Mouse (Mus musculus) hindbrain, embryonic 12.5 days (tissue): ENCODE measurements around the gene Gm42715. TPM values are rescaled to one million over a fixed set of nuclear protein-coding genes. Genes with fewer than 3 reads are reported as not detected.

Source experiments
- ATAC-seq: fragments of 200-750 bp; cut with Nextera tagmentation; 2 replicates; pipeline ENCODE4 v1.8.0; 2017; ENCODE audit warnings: moderate TSS enrichment; ENCODE audit not compliant: low FRiP score
- H3K27ac ChIP-seq: fragments of 300-500 bp; sonication (generic); 2 replicates; pipeline ENCODE4 v1.5.1; 2016; ENCODE audit warnings: mild to moderate bottlenecking
- H3K27me3 ChIP-seq: fragments of 300-500 bp; sonication (generic); 2 replicates; pipeline ENCODE4 v1.6.1; 2016; ENCODE audit warnings: mild to moderate bottlenecking
- H3K36me3 ChIP-seq: fragments of 300-500 bp; sonication (generic); 2 replicates; pipeline ENCODE4 v1.6.1; 2016; ENCODE audit warnings: mild to moderate bottlenecking
- H3K4me1 ChIP-seq: fragments of 300-500 bp; sonication (generic); 2 replicates; pipeline ENCODE4 v1.6.1; 2016
- H3K4me2 ChIP-seq: fragments of 300-500 bp; sonication (generic); replicated peaks from 2 replicates; pipeline ENCODE4 v1.6.1; 2016; ENCODE audit warnings: mild to moderate bottlenecking
- H3K4me3 ChIP-seq: fragments of 300-500 bp; sonication (generic); 2 replicates; pipeline ENCODE4 v1.5.1; 2016; ENCODE audit warnings: mild to moderate bottlenecking
- H3K9ac ChIP-seq: fragments of 300-500 bp; sonication (generic); 2 replicates; pipeline ENCODE4 v1.6.1; 2016; ENCODE audit warnings: mild to moderate bottlenecking, moderate library complexity
- H3K9me3 ChIP-seq: fragments of 300-500 bp; sonication (generic); replicated peaks from 2 replicates; pipeline ENCODE4 v1.6.1; 2016; ENCODE audit warnings: mild to moderate bottlenecking
- WGBS: fragments of 180-500 bp; shearing (Covaris S2); methylation state at CpG from one replicate; pipeline ENCODE4 v1.1.7; 2016; 5-methylcytosine and 5-hydroxymethylcytosine counted together
- polyA plus RNA-seq: library from polyadenylated mRNA; unstranded; fragments of >200 nt; fragmentation: Nextera tagmentation; extraction: Ambion mirVana; gene quantifications from 2 replicates; pipeline ENCODE4 v1.2.1, GENCODE M21; 2016

Gene Gm42715
- polyA plus RNA-seq, 1 experiment from 2014 or later, result 16.9 TPM

GRCm38 (mm10) chr7:127564381-127565150, 45.2 kb downstream of the Gm42715 start:
- H3K27me3 ChIP-seq, result no peaks in the 10 kb centered on the region
- no peak overlapping the region for H3K9ac ChIP-seq
- H3K4me3 ChIP-seq, result no peak overlapping the region
- WGBS, result 74% methylated on average over 6 of the region's 6 CpGs
- no peaks in the 10 kb centered on the region for H3K9me3 ChIP-seq
- peaks cover 57% of the 10 kb centered on the region for H3K36me3 ChIP-seq
- ATAC-seq, result no peak
- no peak overlapping the region for H3K27ac ChIP-seq
- no peak overlapping the region for H3K4me2 ChIP-seq
- no peaks in the 10 kb centered on the region for H3K4me1 ChIP-seq

DNA sequence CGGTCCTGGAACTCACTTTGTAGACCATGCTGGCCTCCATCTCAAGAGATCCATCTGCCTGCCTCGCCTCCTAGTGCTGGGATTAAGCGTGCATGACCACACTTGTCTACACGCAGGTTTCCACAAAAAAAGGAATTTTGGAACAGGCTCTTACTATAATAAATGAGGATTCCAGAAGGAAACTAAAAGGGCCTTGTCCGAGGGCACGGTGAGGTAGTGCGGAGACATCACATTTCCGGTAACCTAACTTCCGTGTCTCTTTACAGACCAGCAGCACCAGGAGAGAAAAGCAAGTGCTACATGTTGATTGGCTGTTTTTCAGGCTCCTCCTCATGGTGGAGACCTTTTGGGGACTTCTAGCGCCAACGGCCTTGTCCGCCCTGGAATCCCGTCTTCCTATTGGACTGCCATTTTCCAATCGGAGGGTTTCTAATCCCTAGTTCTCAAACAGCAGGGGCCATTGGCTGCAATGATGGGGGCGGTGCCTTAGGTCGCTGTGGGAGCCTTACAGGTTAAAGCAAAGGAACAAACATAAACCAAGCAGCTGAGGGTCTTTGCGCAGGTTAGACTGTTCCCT, 53.6 kb downstream of the Gm42715 start, which contains the start of gene Phkg2:
TSS of gene Phkg2 (plus strand) at position 446 of the 577 bp plus-strand sequence.
- H3K4me2 ChIP-seq, result peak within 1 kb of the TSS; percentile 97
- H3K9ac ChIP-seq, result peak within 1 kb of the TSS; percentile 93
- ATAC-seq, result peak; percentile 99
- peak within 1 kb of the TSS; percentile 79 for H3K27ac ChIP-seq
- H3K36me3 ChIP-seq, result peaks cover 21% of the 10 kb centered on the region
- H3K4me3 ChIP-seq, result peak within 1 kb of the TSS; percentile 84
- peaks cover 24% of the 10 kb centered on the region for H3K4me1 ChIP-seq
- no peaks in the 10 kb centered on the region for H3K27me3 ChIP-seq
- no peaks in the 10 kb centered on the region for H3K9me3 ChIP-seq
- under 1% methylated on average over 17 of the region's 17 CpGs for WGBS

- WGBS, result under 1% methylated on average over 27 of the region's 28 CpGs
- peak; percentile 81 for ATAC-seq
- peak overlapping the region; percentile 84 for H3K4me3 ChIP-seq
- H3K9ac ChIP-seq, result peak overlapping the region; percentile 93
- no peaks in the 10 kb centered on the region for H3K9me3 ChIP-seq
- H3K27ac ChIP-seq, result peak overlapping the region; percentile 79
- no peaks in the 10 kb centered on the region for H3K27me3 ChIP-seq
- peaks cover 24% of the 10 kb centered on the region for H3K4me1 ChIP-seq
- H3K4me2 ChIP-seq, result peak overlapping the region; percentile 97
- H3K36me3 ChIP-seq, result peaks cover 26% of the 10 kb centered on the region
These were observed 54.2 kb downstream of the Gm42715 start for GRCm38 (mm10) chr7:127573503-127574008.

- Histone ChIP-seq H3K27me3 (no peaks in the 10 kb centered on the region), H3K4me2 (peak overlapping the region; percentile 97), H3K4me1 (peaks cover 24% of the 10 kb centered on the region), H3K36me3 (peaks cover 25% of the 10 kb centered on the region), H3K27ac (peak overlapping the region; percentile 79; the same call in 1 of the 2 replicates), H3K9me3 (no peaks in the 10 kb centered on the region), H3K4me3 (peak overlapping the region; percentile 84), H3K9ac (peak overlapping the region; percentile 93)
- WGBS, result 30% methylated on average over 7 of the region's 7 CpGs
- ATAC-seq, result no peak
These were observed 54.7 kb downstream of the Gm42715 start for GRCm38 (mm10) chr7:127574115-127574514.

- H3K4me3 ChIP-seq, result no peak overlapping the region
- ATAC-seq, result no peak
- no peaks in the 10 kb centered on the region for H3K9me3 ChIP-seq
- peaks cover 61% of the 10 kb centered on the region for H3K36me3 ChIP-seq
- peaks cover 11% of the 10 kb centered on the region for H3K4me1 ChIP-seq
- no peak overlapping the region for H3K4me2 ChIP-seq
- 95% methylated on average over 6 of the region's 6 CpGs for WGBS
- H3K9ac ChIP-seq, result no peak overlapping the region
- H3K27me3 ChIP-seq, result no peaks in the 10 kb centered on the region
- no peak overlapping the region for H3K27ac ChIP-seq
These were observed 63.9 kb downstream of the Gm42715 start for GRCm38 (mm10) chr7:127583260-127583659.

DNA sequence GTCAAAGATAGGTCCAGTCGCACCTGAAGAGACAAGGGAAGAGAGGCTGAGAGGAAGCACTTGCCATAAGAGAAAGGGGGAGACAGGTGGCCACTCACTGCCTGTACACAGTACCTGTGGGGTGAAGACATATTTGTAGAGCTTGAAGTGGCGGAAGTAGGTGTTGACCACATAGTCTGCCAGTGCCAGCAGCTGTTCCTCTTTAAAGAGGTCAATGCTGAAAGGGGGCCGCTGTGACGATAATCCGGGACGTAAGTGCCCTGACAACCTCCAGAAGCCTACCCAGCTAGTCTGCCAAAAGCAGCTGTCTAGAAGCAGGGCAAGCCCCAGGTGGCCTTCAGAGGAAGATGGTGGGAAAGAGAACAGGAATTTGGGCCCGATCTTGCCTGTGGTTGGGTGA, 65.6 kb downstream of the Gm42715 start:
- H3K9ac ChIP-seq, result no peak overlapping the region
- no peak overlapping the region for H3K27ac ChIP-seq
- WGBS, result 80% methylated on average over 7 of the region's 7 CpGs
- H3K36me3 ChIP-seq, result peaks cover 46% of the 10 kb centered on the region
- no peaks in the 10 kb centered on the region for H3K9me3 ChIP-seq
- no peak overlapping the region for H3K4me3 ChIP-seq
- no peak overlapping the region for H3K4me2 ChIP-seq
- no peaks in the 10 kb centered on the region for H3K27me3 ChIP-seq
- no peak for ATAC-seq
- H3K4me1 ChIP-seq, result peaks cover 19% of the 10 kb centered on the region

- H3K4me3 ChIP-seq, result no peak overlapping the region
- peaks cover 49% of the 10 kb centered on the region for H3K36me3 ChIP-seq
- 91% methylated on average over 6 of the region's 6 CpGs for WGBS
- no peak for ATAC-seq
- no peak overlapping the region for H3K27ac ChIP-seq
- H3K9me3 ChIP-seq, result no peaks in the 10 kb centered on the region
- H3K4me1 ChIP-seq, result peaks cover 19% of the 10 kb centered on the region
- H3K27me3 ChIP-seq, result no peaks in the 10 kb centered on the region
- no peak overlapping the region for H3K9ac ChIP-seq
- no peak overlapping the region for H3K4me2 ChIP-seq
These were observed 66.8 kb downstream of the Gm42715 start for GRCm38 (mm10) chr7:127586149-127586548.

GRCm38 (mm10) chr7:127587196-127587595, 67.8 kb downstream of the Gm42715 start:
- Histone ChIP-seq H3K4me1 (peaks cover 19% of the 10 kb centered on the region), H3K4me2 (peak overlapping the region; percentile 84), H3K27me3 (no peaks in the 10 kb centered on the region), H3K9me3 (no peaks in the 10 kb centered on the region), H3K9ac (peak overlapping the region; percentile 62), H3K36me3 (peaks cover 50% of the 10 kb centered on the region), H3K4me3 (peak overlapping the region; percentile 84; the same call in 1 of the 2 replicates), H3K27ac (no peak overlapping the region)
- no peak for ATAC-seq
- WGBS, result 78% methylated on average over 5 of the region's 5 CpGs

DNA sequence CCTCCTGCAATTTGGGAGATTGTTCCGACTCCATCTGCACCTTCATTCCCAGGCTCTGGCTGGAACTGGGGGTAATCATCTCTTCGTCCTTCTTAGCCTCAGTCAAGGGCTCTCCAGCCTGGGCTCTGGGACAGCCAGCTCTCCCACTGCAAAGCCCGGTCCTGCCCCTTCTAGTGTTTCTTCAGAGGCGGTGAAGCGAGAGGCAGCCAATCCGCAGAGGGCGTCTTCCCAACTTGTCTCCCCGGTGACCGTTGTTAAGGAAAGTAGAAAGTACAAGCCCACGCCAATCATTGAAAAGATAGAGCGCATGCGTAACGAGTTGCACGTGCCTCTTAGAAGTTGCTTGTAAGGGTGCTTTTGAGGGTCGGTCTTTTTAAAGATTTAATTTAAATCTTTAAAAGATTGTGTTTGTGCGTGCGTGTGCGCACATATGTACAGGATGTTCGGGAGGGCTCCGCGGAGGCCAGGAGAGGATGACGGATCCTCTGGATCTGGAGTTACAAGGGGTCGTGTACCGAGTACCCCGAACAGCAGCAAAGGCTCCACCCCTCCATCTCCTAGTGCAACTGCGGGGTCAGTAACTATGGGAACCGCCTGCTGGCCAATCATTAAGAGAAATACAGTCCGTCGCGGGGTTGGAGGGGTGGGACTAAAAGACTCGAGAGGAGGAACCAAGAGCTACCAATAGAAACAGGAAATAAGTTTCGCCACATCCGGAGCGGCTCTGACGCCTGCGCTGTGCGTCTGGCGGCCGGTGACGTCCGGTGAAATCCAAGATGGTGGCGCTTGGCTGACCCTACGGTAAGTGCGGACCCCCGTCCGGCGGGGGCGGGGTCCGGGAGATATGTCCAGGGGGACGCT, 68.9 kb downstream of the Gm42715 start, which contains the start of the genes Ccdc189 and Rnf40:
TSS of gene Ccdc189 (minus strand) at position 585 of the 861 bp plus-strand sequence.
TSS of gene Rnf40 (plus strand) at position 757 of the 861 bp plus-strand sequence.
- Histone ChIP-seq H3K36me3 (peaks cover 49% of the 10 kb centered on the region), H3K27ac (peak within 1 kb of the TSS; percentile 78), H3K27me3 (no peaks in the 10 kb centered on the region), H3K9me3 (no peaks in the 10 kb centered on the region), H3K9ac (peak within 1 kb of the TSS; percentile 87), H3K4me1 (peaks cover 19% of the 10 kb centered on the region), H3K4me2 (peak within 1 kb of the TSS; percentile 84), H3K4me3 (peak within 1 kb of the TSS; percentile 84)
- under 1% methylated on average over 50 of the region's 50 CpGs for WGBS
- ATAC-seq, result peak; percentile 98

GRCm38 (mm10) chr7:127588901-127589300, 69.5 kb downstream of the Gm42715 start:
- no peak for ATAC-seq
- WGBS, result 5% methylated on average over 29 of the region's 29 CpGs

DNA sequence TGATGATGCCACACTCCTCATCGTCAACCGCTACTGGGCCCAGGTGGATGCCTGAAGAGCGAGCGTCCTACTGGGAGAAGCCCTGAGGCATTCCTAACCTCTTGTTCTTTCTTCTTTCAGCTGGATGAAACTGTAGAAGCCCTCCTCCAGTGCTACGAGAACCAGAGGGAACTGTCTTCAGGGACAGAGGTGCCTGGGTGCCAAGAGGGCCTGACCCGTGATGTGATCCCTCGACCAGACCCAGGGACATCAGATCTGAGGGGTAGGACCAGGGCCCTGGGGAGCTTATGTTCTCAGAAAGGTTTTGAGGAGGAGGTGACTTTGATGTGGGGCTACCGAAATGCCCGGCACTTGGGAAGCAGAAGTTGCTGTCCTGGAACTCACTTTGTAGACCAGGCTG, 70.3 kb downstream of the Gm42715 start:
- Histone ChIP-seq H3K9me3 (no peaks in the 10 kb centered on the region), H3K27ac (no peak overlapping the region), H3K9ac (no peak overlapping the region), H3K27me3 (no peaks in the 10 kb centered on the region), H3K36me3 (peaks cover 49% of the 10 kb centered on the region), H3K4me2 (peak overlapping the region; percentile 84), H3K4me3 (peak overlapping the region; percentile 84), H3K4me1 (peaks cover 19% of the 10 kb centered on the region)
- ATAC-seq, result no peak
- WGBS, result 95% methylated on average over 9 of the region's 9 CpGs

More at GRCm38 (mm10) chr7:127588901-127589300, 69.5 kb downstream of the Gm42715 start:
- peaks cover 19% of the 10 kb centered on the region for H3K4me1 ChIP-seq
- H3K4me2 ChIP-seq, result peak overlapping the region; percentile 84
- peak overlapping the region; percentile 84 for H3K4me3 ChIP-seq
- H3K27me3 ChIP-seq, result no peaks in the 10 kb centered on the region
- H3K9me3 ChIP-seq, result no peaks in the 10 kb centered on the region
- peak overlapping the region; percentile 64; the same call in 1 of the 2 replicates for H3K27ac ChIP-seq
- H3K36me3 ChIP-seq, result peaks cover 49% of the 10 kb centered on the region
- H3K9ac ChIP-seq, result peak overlapping the region; percentile 87
